Mouse (Mus musculus) liver, embryonic 13.5 days (tissue): ENCODE data around the gene Ptgr2. TPM values are rescaled to one million over a fixed set of nuclear protein-coding genes. Genes with fewer than 3 reads are reported as not detected.
"Not testable (repeated sequence)": the region's sequence is repeated elsewhere in the genome, so short reads cannot be mapped to it uniquely, and the experiment has no call there.

Experiments
- ATAC-seq: fragments of 200-750 bp; cut with Nextera tagmentation; 2 replicates; pipeline ENCODE4 v1.8.0; 2017; ENCODE audit warnings: low read depth, mild to moderate bottlenecking, moderate number of reproducible peaks, moderate library complexity
- DNase-seq: peaks from one replicate; pipeline ENCODE4 v3.0.0; 2022
- H3K27ac ChIP-seq: fragments of 300-500 bp; sonication (generic); 2 replicates; pipeline ENCODE4 v1.5.1; 2015; ENCODE audit warnings: moderate library complexity, mild to moderate bottlenecking, inconsistent platforms
- H3K27me3 ChIP-seq: fragments of 300-500 bp; sonication (generic); 2 replicates; pipeline ENCODE4 v1.6.1; 2015; ENCODE audit warnings: mild to moderate bottlenecking, inconsistent platforms
- H3K36me3 ChIP-seq: fragments of 300-500 bp; sonication (generic); 2 replicates; pipeline ENCODE4 v1.6.1; 2015; ENCODE audit warnings: mild to moderate bottlenecking, inconsistent platforms
- H3K4me1 ChIP-seq: fragments of 300-500 bp; sonication (generic); replicated peaks from 2 replicates; pipeline ENCODE4 v1.6.1; 2015; ENCODE audit warnings: inconsistent platforms
- H3K4me2 ChIP-seq: fragments of 300-500 bp; sonication (generic); 2 replicates; pipeline ENCODE4 v1.6.1; 2015; ENCODE audit warnings: inconsistent platforms, mild to moderate bottlenecking, moderate library complexity
- H3K4me3 ChIP-seq: fragments of 300-500 bp; sonication (generic); replicated peaks from 2 replicates; pipeline ENCODE4 v1.5.1; 2015; ENCODE audit warnings: mild to moderate bottlenecking, inconsistent platforms
- H3K9ac ChIP-seq: fragments of 300-500 bp; sonication (generic); 2 replicates; pipeline ENCODE4 v1.6.1; 2015; ENCODE audit warnings: mild to moderate bottlenecking, inconsistent platforms
- H3K9me3 ChIP-seq: fragments of 300-500 bp; sonication (generic); replicated peaks from 2 replicates; pipeline ENCODE4 v1.6.1; 2016; ENCODE audit warnings: inconsistent platforms
- WGBS: fragments of 180-500 bp; shearing (Covaris S2); methylation state at CpG from one replicate; pipeline ENCODE4 v1.1.7; 2015; ENCODE audit not compliant: insufficient replicate concordance; 5-methylcytosine and 5-hydroxymethylcytosine counted together
- polyA plus RNA-seq: library from polyadenylated mRNA; unstranded; fragments of >200 nt; fragmentation: Nextera tagmentation; extraction: Ambion mirVana; gene quantifications from 2 replicates; pipeline ENCODE4 v1.2.1, GENCODE M21; 2015

Ptgr2 gene
- polyA plus RNA-seq, 1 experiment from 2014 or later, result 29.3 TPM

GRCm38 (mm10) chr12:84304554-84304953, 19.5 kb downstream of the Ptgr2 start:
- Histone ChIP-seq H3K4me3 (no peak overlapping the region), H3K4me2 (no peak overlapping the region), H3K27ac (no peak overlapping the region), H3K36me3 (peaks cover 82% of the 10 kb centered on the region), H3K27me3 (no peaks in the 10 kb centered on the region), H3K9me3 (no peaks in the 10 kb centered on the region), H3K4me1 (peaks cover 3% of the 10 kb centered on the region), H3K9ac (no peak overlapping the region)
- WGBS, result 46% methylated on average over 1 of the region's 1 CpGs
- ATAC-seq (no peak), DNase-seq (no peak)

- DNase-seq, result no peak
- Histone ChIP-seq H3K4me2 (no peak overlapping the region), H3K4me3 (no peak overlapping the region), H3K9me3 (no peaks in the 10 kb centered on the region), H3K36me3 (peaks cover 34% of the 10 kb centered on the region), H3K9ac (no peak overlapping the region), H3K27me3 (no peaks in the 10 kb centered on the region), H3K27ac (no peak overlapping the region), H3K4me1 (peaks cover 12% of the 10 kb centered on the region)
- WGBS, result 76% methylated on average over 4 of the region's 5 CpGs
- ATAC-seq, result no peak
Observed at GRCm38 (mm10) chr12:84311306-84311705, 26.3 kb downstream of the Ptgr2 start.

- Histone ChIP-seq H3K36me3 (0 out of 2 replicates have a peak, but pooled peaks cover 4% of the 10 kb centered on the region), H3K9ac (peak overlapping the region; percentile 98), H3K4me2 (peak overlapping the region; percentile 86), H3K9me3 (no peaks in the 10 kb centered on the region), H3K27me3 (no peaks in the 10 kb centered on the region), H3K27ac (peak overlapping the region; percentile 86), H3K4me1 (peaks cover 47% of the 10 kb centered on the region), H3K4me3 (peak overlapping the region; percentile 99)
- 42% methylated on average over 7 of the region's 7 CpGs for WGBS
- DNase-seq (no peak), ATAC-seq (no peak)
Observed at GRCm38 (mm10) chr12:84316006-84316405, 31.0 kb downstream of the Ptgr2 start.

GRCm38 (mm10) chr12:84316721-84317621, 31.9 kb downstream of the Ptgr2 start, which contains the start of gene Zfp410:
TSS of gene Zfp410 (plus strand) at chr12:84316852.
- peak within 1 kb of the TSS; percentile 98 for H3K9ac ChIP-seq
- under 1% methylated on average over 77 of the region's 77 CpGs for WGBS
- 0 out of 2 replicates have a peak, but pooled peaks cover 4% of the 10 kb centered on the region for H3K36me3 ChIP-seq
- peak within 1 kb of the TSS; percentile 86 for H3K4me2 ChIP-seq
- H3K4me1 ChIP-seq, result peaks cover 52% of the 10 kb centered on the region
- H3K27me3 ChIP-seq, result no peaks in the 10 kb centered on the region
- peak; percentile 74 for DNase-seq
- peak within 1 kb of the TSS; percentile 86 for H3K27ac ChIP-seq
- H3K9me3 ChIP-seq, result no peaks in the 10 kb centered on the region
- peak within 1 kb of the TSS; percentile 99 for H3K4me3 ChIP-seq
- ATAC-seq, result peak; percentile 89

- Histone ChIP-seq H3K9me3 (no peaks in the 10 kb centered on the region), H3K27me3 (no peaks in the 10 kb centered on the region), H3K36me3 (peaks cover 78% of the 10 kb centered on the region), H3K4me1 (0 out of 2 replicates have a peak, but pooled peaks cover 3% of the 10 kb centered on the region), H3K9ac (no peak overlapping the region), H3K27ac (no peak overlapping the region), H3K4me2 (no peak overlapping the region), H3K4me3 (no peak overlapping the region)
- DNase-seq (no peak), ATAC-seq (no peak)
- 66% methylated on average over 4 of the region's 4 CpGs for WGBS
Observed at GRCm38 (mm10) chr12:84327111-84327512, 42.1 kb downstream of the Ptgr2 start.

GRCm38 (mm10) chr12:84336963-84337625, 52.1 kb downstream of the Ptgr2 start:
- no peaks in the 10 kb centered on the region for H3K4me1 ChIP-seq
- H3K4me2 ChIP-seq, result no peak overlapping the region
- H3K27me3 ChIP-seq, result no peaks in the 10 kb centered on the region
- H3K27ac ChIP-seq, result no peak overlapping the region; the same call in 1 of the 2 replicates
- ATAC-seq (no peak), DNase-seq (no peak)
- no peak overlapping the region for H3K9ac ChIP-seq
- peaks cover 89% of the 10 kb centered on the region for H3K36me3 ChIP-seq
- WGBS, result 53% methylated on average over 11 of the region's 11 CpGs
- no peaks in the 10 kb centered on the region for H3K9me3 ChIP-seq
- no peak overlapping the region for H3K4me3 ChIP-seq

- Histone ChIP-seq H3K4me1 (peaks cover 9% of the 10 kb centered on the region; the same call in 1 of the 2 replicates), H3K4me3 (no peak overlapping the region), H3K36me3 (peaks cover 46% of the 10 kb centered on the region), H3K27me3 (no peaks in the 10 kb centered on the region), H3K4me2 (no peak overlapping the region), H3K9me3 (no peaks in the 10 kb centered on the region), H3K9ac (no peak overlapping the region), H3K27ac (no peak overlapping the region)
- DNase-seq, result no peak
- ATAC-seq, result no peak
- WGBS, result 60% methylated on average over 2 of the region's 2 CpGs
Observed at GRCm38 (mm10) chr12:84347192-84347591, 62.2 kb downstream of the Ptgr2 start.

GRCm38 (mm10) chr12:84358699-84359098, 73.7 kb downstream of the Ptgr2 start:
- H3K4me3 ChIP-seq, result 0 out of 2 replicates have a peak overlapping the region, but pooled peaks have one; percentile 4
- peaks cover 66% of the 10 kb centered on the region for H3K4me1 ChIP-seq
- peak overlapping the region; percentile 49 for H3K4me2 ChIP-seq
- not testable (repeated sequence) for H3K9me3 ChIP-seq, H3K27me3 ChIP-seq
- peak; percentile 27 for ATAC-seq
- peaks cover 27% of the 10 kb centered on the region for H3K36me3 ChIP-seq
- WGBS, result 34% methylated on average over 2 of the region's 2 CpGs
- peak; percentile 35 for DNase-seq
- peak overlapping the region; percentile 46 for H3K9ac ChIP-seq
- H3K27ac ChIP-seq, result peak overlapping the region; percentile 82

GRCm38 (mm10) chr12:84361555-84362489, 76.8 kb downstream of the Ptgr2 start, which contains the start of the genes Coq6 and Fam161b:
TSS of gene Coq6 (plus strand) at chr12:84361657.
TSS of gene Fam161b (minus strand) at chr12:84361833.
- H3K4me2 ChIP-seq, result peak within 1 kb of the TSS; percentile 89
- DNase-seq (peak; percentile 91), ATAC-seq (peak; percentile 93)
- H3K27me3 ChIP-seq, result no peaks in the 10 kb centered on the region
- H3K36me3 ChIP-seq, result peaks cover 7% of the 10 kb centered on the region
- peak within 1 kb of the TSS; percentile 78 for H3K27ac ChIP-seq
- WGBS, result under 1% methylated on average over 51 of the region's 51 CpGs
- H3K9me3 ChIP-seq, result no peaks in the 10 kb centered on the region
- peaks cover 74% of the 10 kb centered on the region for H3K4me1 ChIP-seq
- H3K9ac ChIP-seq, result peak within 1 kb of the TSS; percentile 87
- peak within 1 kb of the TSS; percentile 98 for H3K4me3 ChIP-seq

GRCm38 (mm10) chr12:84362872-84363271, 77.8 kb downstream of the Ptgr2 start:
- peaks cover 70% of the 10 kb centered on the region for H3K4me1 ChIP-seq

More at GRCm38 (mm10) chr12:84362872-84363271, 77.8 kb downstream of the Ptgr2 start:
- Histone ChIP-seq H3K9ac (peak overlapping the region; percentile 56), H3K9me3 (no peaks in the 10 kb centered on the region), H3K27me3 (no peaks in the 10 kb centered on the region), H3K4me2 (peak overlapping the region; percentile 89), H3K27ac (no peak overlapping the region), H3K36me3 (peaks cover 11% of the 10 kb centered on the region), H3K4me3 (peak overlapping the region; percentile 98)
- ATAC-seq (no peak), DNase-seq (no peak)
- WGBS, result 23% methylated on average over 2 of the region's 2 CpGs
